Mouse (Mus musculus) small intestine, adult 10 weeks (tissue): ENCODE data around the gene BC024978. TPM values are rescaled to one million over a fixed set of nuclear protein-coding genes. Genes with fewer than 3 reads are reported as not detected.

Experiments used
- polyA plus RNA-seq: library from polyadenylated mRNA; stranded (reverse); fragments of 350-450 nt; fragmentation: Illumina TruSeq; extraction: RNeasy Lipid Tissue Mini Kit (QIAGEN cat#74804); gene quantifications from one replicate; pipeline ENCODE4 v1.2.3, GENCODE M21; 2014; ENCODE audit warnings: low replicate concordance

BC024978 gene
- 4.9 TPM for polyA plus RNA-seq

GRCm38 (mm10) chr7:27195681-27196611 lies at the start of gene BC024978, which contains the start of gene Snrpa:
TSS of gene BC024978 (plus strand) at chr7:27195781.
TSS of gene Snrpa (minus strand) at chr7:27196271.

GRCm38 (mm10) chr7:27153205-27153764 lies 42.3 kb upstream of the BC024978 start, which contains the start of gene Cyp2t4:
TSS of gene Cyp2t4 (plus strand) at chr7:27153714.

DNA sequence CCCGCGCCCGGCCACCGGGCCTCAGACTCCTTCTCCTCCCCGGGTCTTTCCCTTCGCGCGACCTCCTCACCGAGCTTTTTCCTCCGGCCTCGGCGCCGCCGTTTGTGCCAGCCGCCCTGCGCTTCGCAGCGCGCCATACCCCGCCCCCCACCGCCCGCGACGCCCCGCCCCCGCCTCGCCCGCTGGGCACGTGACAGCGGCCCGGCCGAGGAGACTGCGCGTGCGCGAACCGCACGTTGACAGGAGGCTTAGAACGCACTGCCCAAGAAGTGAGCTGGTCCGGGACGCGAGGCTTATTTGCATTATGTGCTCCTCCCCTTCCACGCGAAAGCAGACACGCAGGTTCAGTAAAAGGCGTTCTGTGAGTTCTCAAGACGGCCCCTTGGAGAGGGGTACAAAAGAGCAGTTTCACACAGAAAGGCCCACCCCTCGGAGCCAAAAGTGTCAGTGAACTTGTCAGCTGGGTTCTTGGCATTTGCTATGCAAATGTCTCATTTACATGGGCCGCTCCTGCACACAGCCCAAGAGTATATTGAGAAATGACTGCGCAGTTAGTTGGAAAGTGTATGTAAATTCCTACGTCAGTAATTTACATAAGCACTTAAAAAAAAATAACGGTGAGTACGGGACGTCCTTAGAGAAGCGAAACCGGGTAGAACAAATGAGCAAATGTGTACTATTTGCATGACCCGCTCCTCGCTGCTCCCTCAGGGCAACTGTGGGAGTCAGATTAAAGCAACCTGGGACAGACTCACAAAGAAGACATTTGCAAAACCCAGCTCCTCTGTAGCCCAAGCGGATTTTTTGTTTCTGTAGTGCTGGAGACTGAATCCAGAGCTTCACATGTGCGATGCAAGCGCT lies 28.7 kb upstream of the BC024978 start, which contains the start of gene Egln2:
Gene Egln2 (minus strand): TSS at position 189 of the 861 bp plus-strand sequence.

GRCm38 (mm10) chr7:27178324-27179216 lies 17.0 kb upstream of the BC024978 start, which contains the start of gene Rab4b:
TSS of gene Rab4b (minus strand) at chr7:27178896.

GRCm38 (mm10) chr7:27180837-27181695 lies 14.5 kb upstream of the BC024978 start, which contains the start of the genes Gm21983 and Mia:
TSS of gene Gm21983 (minus strand) at chr7:27181086.
TSS of gene Mia (minus strand) at chr7:27181157.

GRCm38 (mm10) chr7:27228281-27228821 lies 32.8 kb downstream of the BC024978 start, which contains the start of gene Itpkc:
TSS of gene Itpkc (minus strand) at chr7:27228661.

GRCm38 (mm10) chr7:27232781-27233281 lies 37.2 kb downstream of the BC024978 start, which contains the start of gene Coq8b:
TSS of gene Coq8b (plus strand) at chr7:27233023.

GRCm38 (mm10) chr7:27258205-27258899 lies 62.8 kb downstream of the BC024978 start, which contains the start of gene Numbl:
TSS of gene Numbl (plus strand) at chr7:27258433.

Other genes with a start within 250 kb of the BC024978 start
- 1.1 TPM for gene Cyp2a12, start 166.7 kb upstream of the BC024978 start, polyA plus RNA-seq
- gene Cyp2f2, start 75.9 kb upstream of the BC024978 start, polyA plus RNA-seq = not detected
- gene Cyp2t4, start 42.1 kb upstream of the BC024978 start, polyA plus RNA-seq = not detected
- 4.3 TPM for gene Egln2, start 29.0 kb upstream of the BC024978 start, polyA plus RNA-seq
- gene Rab4b, start 16.9 kb upstream of the BC024978 start, polyA plus RNA-seq = 2.8 TPM
- gene Gm21983, start 14.7 kb upstream of the BC024978 start, polyA plus RNA-seq = not detected
- gene Mia, start 14.6 kb upstream of the BC024978 start, polyA plus RNA-seq = not detected
- 2.3 TPM for gene Snrpa, start 490 bp downstream of the BC024978 start, polyA plus RNA-seq
- gene Itpkc, start 32.9 kb downstream of the BC024978 start, polyA plus RNA-seq = 0.45 TPM
- not detected for gene Coq8b, start 37.2 kb downstream of the BC024978 start, polyA plus RNA-seq
- 0.07 TPM for gene Numbl, start 62.7 kb downstream of the BC024978 start, polyA plus RNA-seq
- gene Ltbp4, start 141.9 kb downstream of the BC024978 start, polyA plus RNA-seq = not detected
- not detected for gene Shkbp1, start 160.2 kb downstream of the BC024978 start, polyA plus RNA-seq
- not detected for gene Gm20479, start 161.6 kb downstream of the BC024978 start, polyA plus RNA-seq